Mouse (Mus musculus): Measurements from ENCODE around the gene Tbck. TPM values are rescaled to one million over a fixed set of nuclear protein-coding genes. Genes with fewer than 3 reads are reported as not detected.

The Tbck gene
- total RNA-seq, 4 experiments from 2014 or later: 30.9 to 38.3 (median 34.8) TPM

DNA sequence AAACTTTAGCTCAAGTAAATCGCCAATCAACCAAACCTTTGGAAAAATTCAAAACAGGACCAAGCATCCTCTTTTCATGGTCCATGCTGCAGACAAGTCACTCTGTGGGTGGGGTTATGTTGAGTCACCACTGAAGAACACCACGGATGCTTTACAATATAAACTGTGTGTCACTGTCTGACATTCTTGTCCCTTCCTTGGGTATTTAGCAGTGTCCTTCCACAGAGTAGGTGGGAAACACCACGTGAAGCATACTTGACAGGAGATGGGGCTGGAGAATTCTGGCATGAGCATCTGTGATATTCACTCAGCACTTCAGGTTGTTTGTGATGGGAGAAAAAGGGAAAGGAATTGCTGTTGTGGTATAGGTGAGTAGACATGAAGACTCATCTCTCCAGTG lies 183.0 kb downstream of the Tbck start:
- DNase-seq (ENCODE audit: low spot score in 2 of 2): no peak

DNA sequence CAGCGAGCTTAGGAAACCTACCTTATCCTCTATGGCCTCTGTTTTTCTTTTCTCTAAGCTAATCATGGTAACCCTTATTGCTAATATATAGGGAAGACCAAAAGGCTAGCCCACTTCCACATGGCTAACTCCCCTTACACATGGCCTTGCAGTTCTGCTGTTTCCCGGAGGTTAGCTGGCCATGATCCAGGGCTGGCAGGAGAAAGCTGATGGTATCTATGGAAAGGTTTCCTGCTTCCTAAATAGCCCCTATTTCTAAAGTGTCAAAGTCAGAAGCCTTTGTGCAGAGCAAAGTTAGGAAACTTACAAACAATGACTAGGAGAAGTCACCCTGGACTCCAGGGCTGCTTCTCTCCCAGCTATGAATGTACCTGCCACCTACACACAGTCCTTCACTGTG lies 184.9 kb downstream of the Tbck start:
- no peak for DNase-seq (ENCODE audit: low spot score in 2 of 2)

DNA sequence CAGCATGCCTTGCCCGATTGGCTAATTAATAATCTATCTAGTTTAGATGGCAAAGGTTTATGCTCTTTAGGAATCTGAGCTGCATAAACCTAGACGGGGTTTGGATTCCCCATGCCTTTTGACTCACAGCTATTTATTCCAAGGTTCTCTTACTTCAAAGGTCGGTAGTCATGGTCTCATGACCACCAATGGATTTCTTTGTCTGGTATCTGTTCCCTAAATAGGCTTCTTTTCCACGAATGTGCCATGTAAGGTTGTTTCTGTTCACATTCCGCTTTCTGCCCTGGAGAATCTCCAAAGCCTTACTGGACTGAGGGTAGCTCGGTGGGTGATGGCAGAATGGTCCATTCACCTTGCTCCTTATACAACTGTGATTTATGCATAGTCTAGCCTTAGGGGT lies 186.1 kb downstream of the Tbck start:
- DNase-seq (ENCODE audit: low spot score in 2 of 2): no peak

DNA sequence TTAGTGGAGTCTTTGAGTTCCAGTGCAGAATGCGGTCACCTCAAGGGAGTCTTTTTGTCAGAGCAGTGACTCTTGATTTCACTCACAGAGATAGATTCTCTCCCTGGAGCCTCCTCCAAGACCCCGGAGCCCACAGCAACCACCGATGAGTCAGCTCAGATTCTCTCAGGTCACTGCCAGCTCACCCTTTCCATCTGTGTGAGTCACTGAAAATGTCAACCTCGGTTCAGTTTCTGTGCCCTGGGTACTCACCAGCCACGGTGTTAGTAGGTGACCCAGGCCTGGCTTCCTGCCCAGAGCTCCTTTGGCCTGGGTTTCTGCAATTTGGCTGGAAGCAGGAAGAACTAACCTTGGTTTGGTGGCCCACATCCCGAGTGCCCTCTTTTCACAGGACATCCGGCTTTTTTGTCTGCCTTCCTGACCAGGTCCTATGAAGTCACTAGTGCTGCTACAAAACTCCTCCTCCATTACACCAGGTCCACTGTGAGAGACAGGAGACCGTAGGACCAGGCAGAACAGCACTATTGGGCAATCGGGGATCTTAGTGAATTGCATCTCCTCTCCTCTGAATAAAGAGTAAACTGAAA lies 187.5 kb downstream of the Tbck start:
- DNase-seq (ENCODE audit: low spot score in 2 of 2): no peak

DNA sequence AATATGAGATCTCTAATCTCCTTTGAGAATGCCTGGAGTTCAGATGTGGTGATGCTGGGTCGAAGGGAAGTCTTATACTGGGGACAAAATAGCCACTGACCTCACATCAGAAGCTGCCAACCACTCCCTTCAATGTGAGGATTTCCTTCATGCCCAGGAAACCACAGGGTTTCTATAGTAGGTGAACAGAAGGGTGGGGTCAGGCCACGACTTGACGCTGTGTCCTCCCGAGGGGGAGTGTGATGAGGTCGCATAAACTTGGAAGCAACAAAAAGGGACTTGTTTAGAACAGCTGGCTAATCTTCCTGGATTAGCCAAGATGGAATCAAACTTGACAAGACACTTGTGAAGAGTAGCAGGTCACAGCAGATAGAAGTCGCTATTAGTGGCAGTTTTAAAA lies 189.3 kb downstream of the Tbck start:
- DNase-seq (ENCODE audit: low spot score in 2 of 2): no peak

DNA sequence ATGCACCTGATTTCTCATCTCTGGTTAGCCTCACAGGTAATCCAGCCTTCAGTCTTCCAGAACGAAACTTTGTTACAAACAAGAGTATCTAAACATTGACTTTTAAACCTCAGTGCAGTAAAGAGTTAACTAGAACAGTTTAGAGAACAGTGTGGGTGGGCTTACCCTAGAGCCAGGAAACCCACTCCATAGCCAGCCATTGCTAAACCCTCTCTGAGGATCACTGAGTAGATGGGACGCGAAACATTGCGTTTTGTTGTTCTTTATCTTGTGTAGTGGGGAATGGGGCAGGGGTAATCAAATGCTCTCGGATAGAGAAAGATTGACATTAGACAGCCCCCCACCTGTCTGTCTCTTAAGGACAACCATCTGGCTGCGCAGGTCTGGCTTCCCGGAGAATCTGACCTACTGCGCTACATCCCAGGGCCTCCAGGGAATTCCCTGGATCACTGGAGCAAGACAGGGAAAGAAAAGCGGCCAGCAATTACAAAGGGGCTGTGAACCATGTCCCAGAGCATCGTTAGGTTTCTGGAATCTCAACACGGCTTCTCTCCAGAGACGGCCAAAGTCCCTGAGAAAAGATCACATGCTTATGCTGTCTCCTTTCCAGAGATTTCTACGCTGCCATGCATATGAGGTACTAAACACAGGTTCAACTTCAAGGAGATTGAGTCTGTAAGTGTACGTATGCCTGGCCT lies 192.2 kb downstream of the Tbck start:
- no peak for DNase-seq (ENCODE audit: low spot score in 2 of 2)

DNA sequence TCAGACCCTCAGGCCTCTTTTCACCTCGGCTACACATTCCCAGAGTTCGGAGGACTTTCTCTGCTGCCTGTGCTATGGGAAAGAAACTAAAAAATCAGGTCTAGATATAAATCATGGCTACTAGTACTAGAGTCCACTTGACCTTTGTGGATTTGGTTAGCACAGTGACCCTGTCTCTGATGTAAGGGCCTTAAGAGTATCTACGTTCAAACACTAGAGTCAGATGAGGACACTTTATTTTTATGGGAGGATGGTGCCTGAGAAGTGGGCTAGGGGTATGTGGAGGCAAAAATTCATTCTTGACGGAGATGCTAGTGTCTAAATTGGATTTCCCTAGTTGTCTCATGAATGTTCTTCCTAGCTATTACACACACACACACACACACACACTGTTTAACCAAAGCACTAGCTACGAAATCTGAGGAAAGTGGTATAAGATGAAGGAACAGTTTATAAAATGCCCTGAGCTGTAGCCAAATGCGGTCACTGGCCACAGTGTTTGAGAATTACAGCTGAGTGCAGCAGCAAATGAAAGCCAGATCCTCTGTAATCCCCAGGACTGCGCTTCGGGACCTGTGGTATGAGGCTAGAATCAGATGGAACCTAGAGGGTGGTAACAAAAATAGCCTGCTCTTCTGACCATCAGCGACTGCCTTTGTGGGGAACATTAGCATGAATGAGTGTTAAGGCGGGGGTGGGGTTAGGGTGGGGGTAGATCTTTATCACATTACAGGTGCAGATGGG lies 193.2 kb downstream of the Tbck start:
- DNase-seq (ENCODE audit: low spot score in 2 of 2): no peak

DNA sequence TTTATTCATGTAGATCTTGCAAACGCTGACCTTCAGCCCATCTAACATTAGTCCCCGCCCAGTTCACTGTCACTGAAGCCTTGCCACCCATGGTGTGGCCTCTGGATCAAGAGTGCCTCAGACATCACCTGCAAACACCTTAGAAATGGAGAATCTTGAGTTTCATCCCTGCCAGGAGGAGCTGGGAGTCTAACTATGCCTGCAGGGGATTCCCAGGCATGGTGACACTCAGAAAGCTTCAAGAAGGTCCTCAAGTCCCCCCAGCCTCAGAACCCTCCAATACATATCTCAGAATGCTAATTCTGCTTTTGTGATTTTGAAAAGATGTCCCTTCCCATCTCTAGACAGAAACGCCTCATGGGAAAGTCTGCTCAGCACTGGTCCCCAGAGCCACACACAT lies 196.4 kb downstream of the Tbck start:
- DNase-seq (ENCODE audit: low spot score in 2 of 2): no peak

DNA sequence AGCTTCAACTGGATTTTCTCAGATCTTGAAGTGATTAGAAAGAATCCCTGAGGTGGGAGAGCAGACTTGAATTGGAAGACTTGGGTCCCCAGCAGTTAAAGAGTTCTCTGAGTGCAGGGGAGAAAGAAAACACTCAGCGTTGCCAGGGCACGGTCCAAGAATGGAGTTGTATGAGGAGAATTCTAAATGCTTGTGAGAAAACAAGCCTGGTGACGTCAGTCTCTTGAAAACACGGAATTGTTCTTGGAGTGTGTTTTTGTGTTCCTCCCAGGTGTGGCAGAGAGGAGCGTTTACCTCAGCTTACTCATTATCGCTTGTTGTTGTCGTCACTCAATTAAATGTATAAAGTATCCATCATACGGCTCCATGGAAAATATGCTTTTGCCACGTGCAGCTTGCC lies 196.9 kb downstream of the Tbck start:
- no peak for DNase-seq (ENCODE audit: low spot score in 2 of 2)

DNA sequence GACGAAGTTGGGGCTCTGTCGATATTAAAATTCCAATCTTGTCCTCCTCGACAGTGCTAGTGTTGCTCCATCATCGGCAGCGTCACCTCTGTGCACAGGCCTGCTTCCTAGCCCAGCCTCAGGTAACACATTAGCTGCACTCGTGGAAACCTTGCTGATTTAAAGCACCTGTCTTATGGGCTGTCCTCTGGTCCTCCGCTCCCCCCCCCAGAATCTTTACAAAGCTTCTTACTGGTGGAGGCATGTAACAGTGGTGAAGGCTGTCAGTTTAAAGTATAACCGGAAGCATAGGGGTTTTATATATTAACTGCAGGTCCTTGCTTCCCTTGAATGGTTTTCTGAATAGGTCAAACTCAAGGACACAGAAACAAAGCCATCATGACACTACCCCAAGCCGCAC lies 199.3 kb downstream of the Tbck start:
- no peak for DNase-seq (ENCODE audit: low spot score in 2 of 2)

DNA sequence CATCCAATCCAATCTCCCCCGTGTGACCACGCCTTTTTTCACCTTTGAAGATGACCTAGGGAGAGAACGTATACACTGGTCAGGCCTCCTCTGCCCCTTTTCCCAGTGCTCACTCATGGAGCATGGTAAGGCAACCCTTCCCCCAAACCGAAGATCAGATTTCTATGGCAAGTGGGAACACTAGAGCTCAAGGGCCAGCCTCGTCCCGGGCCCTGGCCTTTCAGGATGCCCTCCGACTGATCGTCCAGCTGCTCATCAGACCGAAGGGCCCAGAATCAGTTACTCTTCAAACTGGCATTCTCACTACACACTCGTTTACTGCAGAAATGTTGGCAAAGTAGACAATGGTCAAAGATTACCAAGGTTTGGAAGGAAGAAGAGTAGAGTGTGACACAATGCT lies 200.5 kb downstream of the Tbck start:
- DNase-seq (ENCODE audit: low spot score in 2 of 2): no peak

DNA sequence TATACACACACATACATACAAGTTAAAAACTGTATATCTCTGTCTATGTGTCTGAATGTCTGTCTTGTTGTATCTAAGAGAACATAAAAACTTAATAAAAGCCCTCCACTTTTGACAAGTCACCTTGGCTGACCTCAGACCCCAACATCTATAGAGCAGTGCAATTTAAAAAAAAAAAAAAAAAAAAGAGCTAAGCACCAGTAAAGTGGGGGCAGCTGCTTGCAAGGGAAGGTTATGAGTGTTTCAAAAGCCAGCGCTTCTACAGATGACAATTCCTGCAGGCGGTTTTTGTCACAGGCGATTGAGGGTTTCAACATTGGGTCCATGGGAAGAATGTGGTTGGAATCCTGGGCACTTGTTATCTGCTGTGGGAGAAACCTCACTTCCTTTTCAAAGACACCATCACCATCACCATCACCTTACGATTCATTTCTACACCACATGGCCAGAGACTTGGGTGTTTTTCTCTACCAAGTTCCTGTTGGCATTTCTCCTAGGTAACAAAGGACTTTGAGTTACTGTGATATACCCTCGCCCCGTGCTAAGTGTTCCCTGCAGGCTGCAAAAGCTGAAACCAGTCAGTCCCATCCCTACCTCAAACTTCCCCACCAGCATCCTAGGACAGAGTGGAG lies 202.6 kb downstream of the Tbck start:
- no peak for DNase-seq (ENCODE audit: low spot score in 2 of 2)

DNA sequence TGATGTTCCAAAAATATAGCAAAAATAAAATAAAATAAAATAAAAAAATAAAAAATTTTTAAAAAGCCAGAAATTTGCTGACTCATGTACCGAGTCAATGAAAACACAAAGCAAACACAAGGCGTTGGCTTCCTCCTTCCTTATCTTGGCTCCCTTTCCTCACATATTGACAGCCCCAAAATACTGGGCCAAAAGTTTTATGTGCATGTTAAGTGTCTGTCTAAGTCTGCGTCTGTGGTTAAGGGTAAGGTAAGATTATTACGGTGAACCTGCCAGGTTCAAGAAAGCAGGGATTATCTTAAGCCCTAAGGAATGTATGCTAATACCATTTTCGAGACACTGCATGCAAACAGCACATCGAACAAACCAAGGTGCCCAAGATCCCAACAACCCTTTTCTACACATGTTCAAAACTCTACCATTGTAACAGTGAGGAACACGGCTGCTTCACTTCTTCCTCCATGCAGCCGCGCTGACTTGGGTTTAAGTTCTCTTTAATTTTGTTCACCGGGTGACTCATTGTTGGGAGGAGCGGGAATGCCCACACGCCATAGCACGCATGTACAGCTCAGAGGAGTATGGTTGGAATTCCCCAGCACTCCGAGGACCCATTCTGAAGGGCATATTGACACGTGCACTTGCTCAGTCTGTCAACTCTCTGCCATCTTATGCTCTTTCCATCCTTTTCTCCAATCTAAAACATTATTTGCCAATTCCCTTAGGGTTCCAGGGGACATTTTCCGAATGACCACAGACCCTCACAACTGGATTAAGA lies 203.3 kb downstream of the Tbck start:
- DNase-seq (ENCODE audit: low spot score in 2 of 2): no peak

Other genes with a start within 250 kb of the Tbck start
- gene Gimd1, start 54.3 kb upstream of the Tbck start, total RNA-seq (2022): not detected
- 10 to 100 TPM; 51.2 to 60.4 (median 55.7) TPM for gene Aimp1, start 226 bp downstream of the Tbck start, total RNA-seq (2022)

Measured in layer of hippocampus, adult 8-10 months (tissue).